Mouse (Mus musculus) heart, embryonic 10.5 days (tissue): ENCODE measurements around the gene 4930583I09Rik. TPM values are rescaled to one million over a fixed set of nuclear protein-coding genes. Genes with fewer than 3 reads are reported as not detected.

ENCODE experiments used
- DNase-seq: peaks from one replicate; pipeline ENCODE4 v3.0.0-alpha.2; 2017; ENCODE audit warnings: low spot score
- H3K27ac ChIP-seq: fragments of 300-500 bp; sonication (generic); 2 replicates; pipeline ENCODE4 v1.5.1; 2016; ENCODE audit warnings: mild to moderate bottlenecking
- H3K27me3 ChIP-seq: fragments of 300-500 bp; sonication (generic); 2 replicates; pipeline ENCODE4 v1.6.1; 2016; ENCODE audit warnings: mild to moderate bottlenecking; ENCODE audit not compliant: poor library complexity, insufficient read depth, severe bottlenecking
- H3K36me3 ChIP-seq: fragments of 300-500 bp; sonication (generic); 2 replicates; pipeline ENCODE4 v1.6.1; 2016; ENCODE audit warnings: mild to moderate bottlenecking, moderate library complexity
- H3K4me1 ChIP-seq: fragments of 300-500 bp; sonication (generic); 2 replicates; pipeline ENCODE4 v1.6.1; 2016; ENCODE audit warnings: mild to moderate bottlenecking
- H3K4me3 ChIP-seq: fragments of 300-500 bp; sonication (generic); 2 replicates; pipeline ENCODE4 v1.5.1; 2016; ENCODE audit warnings: mild to moderate bottlenecking, moderate library complexity
- H3K9me3 ChIP-seq: fragments of 300-500 bp; sonication (generic); 2 replicates; pipeline ENCODE4 v1.6.1; 2016; ENCODE audit warnings: mild to moderate bottlenecking, moderate library complexity
- WGBS: fragments of 180-500 bp; shearing (Covaris S2); methylation state at CpG from one replicate; pipeline ENCODE4 v1.1.7; 2016; 5-methylcytosine and 5-hydroxymethylcytosine counted together
- polyA plus RNA-seq: library from polyadenylated mRNA; unstranded; fragments of >200 nt; fragmentation: Nextera tagmentation; extraction: Ambion mirVana; gene quantifications from 2 replicates; pipeline ENCODE4 v1.2.1, GENCODE M21; 2016

The 4930583I09Rik gene
- not detected in 2 replicates for polyA plus RNA-seq

- no peaks in the 10 kb centered on the region for H3K36me3 ChIP-seq
- no peaks in the 10 kb centered on the region for H3K27me3 ChIP-seq
- H3K9me3 ChIP-seq: no peaks in the 10 kb centered on the region
- no peak within 1 kb of the TSS for H3K27ac ChIP-seq
- DNase-seq: no peak
- WGBS: 62% methylated on average over 6 of the region's 6 CpGs
- H3K4me1 ChIP-seq: 0 out of 2 replicates have a peak, but pooled peaks cover 3% of the 10 kb centered on the region
- H3K4me3 ChIP-seq: no peak within 1 kb of the TSS
Observed at GRCm38 (mm10) chr17:64835928-64836327, at the start of gene 4930583I09Rik. Gene 4930583I09Rik (minus strand): TSS chr17:64836071.

GRCm38 (mm10) chr17:64876111-64876510 lies 40.2 kb upstream of the 4930583I09Rik start:
- H3K27me3 ChIP-seq: 0 out of 2 replicates have a peak, but pooled peaks cover 3% of the 10 kb centered on the region
- H3K4me3 ChIP-seq: no peak overlapping the region
- H3K4me1 ChIP-seq: no peaks in the 10 kb centered on the region
- no peak for DNase-seq
- no peaks in the 10 kb centered on the region for H3K9me3 ChIP-seq
- WGBS: 83% methylated on average over 12 of the region's 12 CpGs
- H3K36me3 ChIP-seq: no peaks in the 10 kb centered on the region
- H3K27ac ChIP-seq: no peak overlapping the region

- Histone ChIP-seq H3K27me3 (0 out of 2 replicates have a peak, but pooled peaks cover 3% of the 10 kb centered on the region), H3K4me3 (no peak overlapping the region), H3K27ac (no peak overlapping the region), H3K36me3 (no peaks in the 10 kb centered on the region), H3K4me1 (no peaks in the 10 kb centered on the region), H3K9me3 (no peaks in the 10 kb centered on the region)
- WGBS: 44% methylated on average over 4 of the region's 4 CpGs
- DNase-seq: no peak
Observed at GRCm38 (mm10) chr17:64873651-64874072, 37.8 kb upstream of the 4930583I09Rik start.

- H3K4me1 ChIP-seq: no peaks in the 10 kb centered on the region
- H3K9me3 ChIP-seq: no peaks in the 10 kb centered on the region
- no peaks in the 10 kb centered on the region for H3K36me3 ChIP-seq
- H3K27ac ChIP-seq: no peak overlapping the region
- H3K4me3 ChIP-seq: no peak overlapping the region
- WGBS: 72% methylated on average over 4 of the region's 4 CpGs
- no peaks in the 10 kb centered on the region for H3K27me3 ChIP-seq
- DNase-seq: no peak
Observed at GRCm38 (mm10) chr17:64863817-64864216, 27.9 kb upstream of the 4930583I09Rik start.

- no peak for DNase-seq
- Histone ChIP-seq H3K4me3 (no peak overlapping the region), H3K4me1 (no peaks in the 10 kb centered on the region), H3K9me3 (no peaks in the 10 kb centered on the region), H3K27me3 (no peaks in the 10 kb centered on the region), H3K27ac (no peak overlapping the region), H3K36me3 (no peaks in the 10 kb centered on the region)
- 62% methylated on average over 3 of the region's 3 CpGs for WGBS
Observed at GRCm38 (mm10) chr17:64860963-64861362, 25.1 kb upstream of the 4930583I09Rik start.

- H3K36me3 ChIP-seq: no peaks in the 10 kb centered on the region
- no peak overlapping the region for H3K4me3 ChIP-seq
- 75% methylated on average over 6 of the region's 6 CpGs for WGBS
- no peaks in the 10 kb centered on the region for H3K9me3 ChIP-seq
- H3K4me1 ChIP-seq: no peaks in the 10 kb centered on the region
- no peak overlapping the region for H3K27ac ChIP-seq
- no peak for DNase-seq
- H3K27me3 ChIP-seq: no peaks in the 10 kb centered on the region
Observed at GRCm38 (mm10) chr17:64858848-64859247, 23.0 kb upstream of the 4930583I09Rik start.

- Histone ChIP-seq H3K4me3 (no peak overlapping the region), H3K36me3 (no peaks in the 10 kb centered on the region), H3K9me3 (no peaks in the 10 kb centered on the region), H3K4me1 (no peaks in the 10 kb centered on the region), H3K27ac (no peak overlapping the region), H3K27me3 (no peaks in the 10 kb centered on the region)
- no peak for DNase-seq
- WGBS: 85% methylated on average over 4 of the region's 4 CpGs
Observed at GRCm38 (mm10) chr17:64848031-64848430, 12.2 kb upstream of the 4930583I09Rik start.

GRCm38 (mm10) chr17:64846654-64847053 lies 10.8 kb upstream of the 4930583I09Rik start:
- 86% methylated on average over 1 of the region's 1 CpGs for WGBS

GRCm38 (mm10) chr17:64836892-64837291 lies 1.0 kb upstream of the 4930583I09Rik start:
- Histone ChIP-seq H3K4me1 (0 out of 2 replicates have a peak, but pooled peaks cover 3% of the 10 kb centered on the region), H3K27ac (no peak overlapping the region), H3K27me3 (no peaks in the 10 kb centered on the region), H3K4me3 (no peak overlapping the region), H3K9me3 (no peaks in the 10 kb centered on the region), H3K36me3 (no peaks in the 10 kb centered on the region)
- WGBS: 35% methylated on average over 7 of the region's 7 CpGs
- no peak for DNase-seq

More at GRCm38 (mm10) chr17:64846654-64847053, 10.8 kb upstream of the 4930583I09Rik start:
- Histone ChIP-seq H3K27me3 (no peaks in the 10 kb centered on the region), H3K27ac (no peak overlapping the region), H3K9me3 (no peaks in the 10 kb centered on the region), H3K36me3 (no peaks in the 10 kb centered on the region), H3K4me1 (no peaks in the 10 kb centered on the region), H3K4me3 (no peak overlapping the region)
- DNase-seq: no peak

GRCm38 (mm10) chr17:64836352-64836751 lies 481 bp upstream of the 4930583I09Rik start:
- 86% methylated on average over 10 of the region's 10 CpGs for WGBS
- DNase-seq: no peak
- no peak overlapping the region for H3K27ac ChIP-seq
- H3K4me1 ChIP-seq: 0 out of 2 replicates have a peak, but pooled peaks cover 3% of the 10 kb centered on the region
- H3K4me3 ChIP-seq: no peak overlapping the region
- H3K36me3 ChIP-seq: no peaks in the 10 kb centered on the region
- no peaks in the 10 kb centered on the region for H3K27me3 ChIP-seq
- H3K9me3 ChIP-seq: no peaks in the 10 kb centered on the region

GRCm38 (mm10) chr17:64833906-64834490 lies 1.9 kb downstream of the 4930583I09Rik start:
- Histone ChIP-seq H3K4me3 (no peak overlapping the region), H3K36me3 (no peaks in the 10 kb centered on the region), H3K4me1 (0 out of 2 replicates have a peak, but pooled peaks cover 3% of the 10 kb centered on the region), H3K9me3 (no peaks in the 10 kb centered on the region), H3K27ac (no peak overlapping the region), H3K27me3 (no peaks in the 10 kb centered on the region)
- no peak for DNase-seq
- 80% methylated on average over 7 of the region's 7 CpGs for WGBS

GRCm38 (mm10) chr17:64833071-64833470 lies 2.8 kb downstream of the 4930583I09Rik start:
- Histone ChIP-seq H3K4me3 (no peak overlapping the region), H3K27me3 (no peaks in the 10 kb centered on the region), H3K27ac (no peak overlapping the region), H3K4me1 (0 out of 2 replicates have a peak, but pooled peaks cover 3% of the 10 kb centered on the region), H3K9me3 (no peaks in the 10 kb centered on the region), H3K36me3 (no peaks in the 10 kb centered on the region)
- no peak for DNase-seq
- 87% methylated on average over 2 of the region's 2 CpGs for WGBS

GRCm38 (mm10) chr17:64827482-64827881 lies 8.4 kb downstream of the 4930583I09Rik start:
- WGBS: 78% methylated on average over 5 of the region's 5 CpGs
- no peaks in the 10 kb centered on the region for H3K9me3 ChIP-seq
- DNase-seq: no peak
- no peaks in the 10 kb centered on the region for H3K36me3 ChIP-seq
- H3K27ac ChIP-seq: no peak overlapping the region
- H3K4me3 ChIP-seq: no peak overlapping the region
- H3K4me1 ChIP-seq: no peaks in the 10 kb centered on the region
- peaks cover 6% of the 10 kb centered on the region; the same call in 1 of the 2 replicates for H3K27me3 ChIP-seq
